Mouse (Mus musculus) bone marrow, adult 2 months (tissue): ENCODE measurements at regions not wholly inside any gene's neighbourhood (a gene's known extent, or its start where the extent isn't known, plus 50 kb on each side); places are given as distances from the start of the nearest gene placed in this dataset.

Experiments used
- H3K27ac ChIP-seq: fragments of 200-500 bp; 2 replicates; pipeline ENCODE4 v1.5.1; 2012; ENCODE audit warnings: low read depth, mild to moderate bottlenecking, control low read depth, inconsistent platforms, low read length; ENCODE audit not compliant: control insufficient read depth, poor library complexity, insufficient read depth
- H3K4me1 ChIP-seq: fragments of 200-500 bp; 2 replicates; pipeline ENCODE4 v1.6.1; 2011; ENCODE audit warnings: low read length; ENCODE audit not compliant: control insufficient read depth, insufficient read depth
- H3K4me3 ChIP-seq: fragments of 200-500 bp; replicated peaks from 2 replicates; pipeline ENCODE3; 2011; ENCODE audit warnings: mild to moderate bottlenecking, low read depth, low read length, control low read depth; ENCODE audit not compliant: control insufficient read depth
- CTCF ChIP-seq: fragments of 200-500 bp; IDR thresholded peaks from 2 replicates; pipeline ENCODE4 v1.5.1; 2011; ENCODE audit warnings: low read length, control low read depth; ENCODE audit not compliant: control insufficient read depth, insufficient read depth
- POLR2A ChIP-seq: fragments of 200-500 bp; IDR thresholded peaks from 2 replicates; pipeline ENCODE4 v1.6.1; 2011; ENCODE audit warnings: low read depth, mild to moderate bottlenecking, control low read depth, low read length, borderline replicate concordance; ENCODE audit not compliant: control insufficient read depth
- WGBS: fragments of 180-500 bp; shearing (Covaris S2); methylation state at CpG from one replicate; pipeline ENCODE4 v1.1.7; 2018; 5-methylcytosine and 5-hydroxymethylcytosine counted together

GRCm38 (mm10) chr11:64841092-64841491 is 137.7 kb upstream of the Elac2 start:
- WGBS, result 63% methylated on average over 2 of the region's 2 CpGs
- Histone ChIP-seq H3K27ac (no peak overlapping the region), H3K4me1 (no peaks in the 10 kb centered on the region)

GRCm38 (mm10) chr11:64842775-64843530 is 135.9 kb upstream of the Elac2 start:
- Histone ChIP-seq H3K4me3 (no peak overlapping the region), H3K27ac (no peak overlapping the region), H3K4me1 (no peaks in the 10 kb centered on the region)
- TF ChIP-seq CTCF (no peak), POLR2A (no peak)
- 75% methylated on average over 18 of the region's 18 CpGs for WGBS

More at GRCm38 (mm10) chr11:64841092-64841491, 137.7 kb upstream of the Elac2 start:
- no peak for TF ChIP-seq CTCF
- TF ChIP-seq POLR2A, result no peak
- H3K4me3 ChIP-seq, result no peak overlapping the region

GRCm38 (mm10) chr11:64846577-64847147 is 132.2 kb upstream of the Elac2 start:
- no peaks in the 10 kb centered on the region for H3K4me1 ChIP-seq
- WGBS, result 87% methylated on average over 7 of the region's 7 CpGs
- H3K27ac ChIP-seq, result no peak overlapping the region
- no peak for TF ChIP-seq POLR2A
- TF ChIP-seq CTCF, result no peak
- H3K4me3 ChIP-seq, result no peak overlapping the region

- TF ChIP-seq POLR2A, result no peak
- TF ChIP-seq CTCF, result no peak
- H3K27ac ChIP-seq, result no peak overlapping the region
- H3K4me1 ChIP-seq, result no peaks in the 10 kb centered on the region
- H3K4me3 ChIP-seq, result no peak overlapping the region
- 74% methylated on average over 3 of the region's 3 CpGs for WGBS
Observed at GRCm38 (mm10) chr11:64859636-64860035, 119.2 kb upstream of the Elac2 start.

- TF ChIP-seq CTCF (no peak), POLR2A (no peak)
- H3K4me1 ChIP-seq, result no peaks in the 10 kb centered on the region
- no peak overlapping the region for H3K4me3 ChIP-seq
- H3K27ac ChIP-seq, result no peak overlapping the region
- 38% methylated on average over 8 of the region's 8 CpGs for WGBS
Observed at GRCm38 (mm10) chr11:64880674-64881073, 98.2 kb upstream of the Elac2 start.

GRCm38 (mm10) chr11:64884518-64884917 is 94.3 kb upstream of the Elac2 start:
- no peak overlapping the region for H3K4me3 ChIP-seq
- WGBS, result 51% methylated on average over 2 of the region's 2 CpGs
- TF ChIP-seq POLR2A, result no peak
- no peak for TF ChIP-seq CTCF
- H3K27ac ChIP-seq, result no peak overlapping the region
- H3K4me1 ChIP-seq, result no peaks in the 10 kb centered on the region

- no peak overlapping the region for H3K4me3 ChIP-seq
- H3K27ac ChIP-seq, result no peak overlapping the region
- TF ChIP-seq CTCF, result no peak
- no peak for TF ChIP-seq POLR2A
- no peaks in the 10 kb centered on the region for H3K4me1 ChIP-seq
- WGBS, result 61% methylated on average over 11 of the region's 11 CpGs
Observed at GRCm38 (mm10) chr11:64889335-64890020, 89.4 kb upstream of the Elac2 start.

- no peak overlapping the region for H3K4me3 ChIP-seq
- no peak overlapping the region for H3K27ac ChIP-seq
- no peaks in the 10 kb centered on the region for H3K4me1 ChIP-seq
- 35% methylated on average over 3 of the region's 3 CpGs for WGBS
- TF ChIP-seq CTCF (peak; percentile 73), POLR2A (no peak)
Observed at GRCm38 (mm10) chr11:64890776-64891175, 88.1 kb upstream of the Elac2 start.
